Mouse (Mus musculus): Measurements from ENCODE around the gene Filip1l. TPM values are rescaled to one million over a fixed set of nuclear protein-coding genes. Genes with fewer than 3 reads are reported as not detected.

Filip1l gene
- polyA plus RNA-seq, 1 experiment = 4.3 TPM

- WGBS = 25% methylated on average over 4 of the region's 4 CpGs
- H3K27ac ChIP-seq (ENCODE audit: control insufficient read depth, insufficient read depth, low read length) = no peak overlapping the region
These were observed 35.8 kb upstream of the Filip1l start for GRCm38 (mm10) chr16:57317127-57317526.

DNA sequence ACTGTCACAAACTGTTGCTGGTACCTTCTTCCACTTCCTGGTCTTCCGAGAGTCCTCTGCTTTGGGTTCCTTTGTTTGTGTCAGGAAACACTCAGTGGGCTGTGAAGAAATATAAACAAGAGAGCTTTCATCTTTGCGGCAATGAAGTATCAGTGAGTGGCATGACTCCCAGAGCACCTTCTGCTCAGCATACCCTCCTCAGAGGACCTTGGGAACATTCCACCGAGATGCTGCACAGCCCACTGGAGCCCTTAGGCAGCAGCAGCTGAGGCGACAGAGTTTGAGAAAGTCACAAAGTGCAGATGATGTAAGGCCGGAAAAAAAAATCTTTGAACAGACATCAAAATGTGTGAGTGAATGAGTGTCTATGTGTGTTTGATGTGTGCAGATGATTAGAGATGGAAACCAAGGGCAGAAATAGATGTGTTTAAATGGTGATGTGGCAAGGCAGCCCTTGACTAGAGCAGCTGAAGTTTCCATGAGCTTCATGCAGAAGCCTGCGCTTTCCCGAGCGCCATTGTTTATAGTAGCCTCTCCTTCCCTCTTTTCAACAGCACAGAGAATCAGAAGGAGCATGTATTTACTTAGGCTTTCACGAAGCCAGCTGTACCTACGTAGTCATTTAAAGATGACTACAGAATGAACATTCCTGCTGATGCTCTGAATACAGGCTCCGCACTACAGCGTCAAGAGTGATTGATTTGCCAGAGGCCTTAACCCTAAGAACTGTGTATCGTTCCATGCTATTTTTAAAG is 34.8 kb upstream of the Filip1l start:
- WGBS = 80% methylated on average over 13 of the region's 13 CpGs
- no peak for DNase-seq
- H3K27ac ChIP-seq (ENCODE audit: control insufficient read depth, insufficient read depth, low read length) = no peak overlapping the region

More at GRCm38 (mm10) chr16:57317127-57317526, 35.8 kb upstream of the Filip1l start:
- Histone ChIP-seq H3K36me3 (ENCODE audit: control insufficient read depth, insufficient read depth, low read length) (no peaks in the 10 kb centered on the region), H3K27me3 (ENCODE audit: control insufficient read depth, insufficient read depth, low read length) (no peaks in the 10 kb centered on the region), H3K4me3 (ENCODE audit: control insufficient read depth, insufficient read depth, low read length) (no peak overlapping the region), H3K4me1 (replicated peaks; ENCODE audit: control insufficient read depth, insufficient read depth, low read length) (peaks cover 8% of the 10 kb centered on the region)
- TF ChIP-seq POLR2A (IDR thresholded peaks at IDR 0.05; ENCODE audit: control insufficient read depth, extremely low read depth, insufficient read depth, low read length, poor library complexity) = no peak
- no peak for TF ChIP-seq CTCF (IDR thresholded peaks at IDR 0.05; ENCODE audit: borderline replicate concordance, control insufficient read depth, extremely low read depth, insufficient read depth, low read length, poor library complexity)
- DNase-seq = no peak

GRCm38 (mm10) chr16:57318637-57319125 is 34.2 kb upstream of the Filip1l start:
- WGBS = 90% methylated on average over 8 of the region's 8 CpGs
- Histone ChIP-seq H3K27me3 (ENCODE audit: control insufficient read depth, insufficient read depth, low read length) (no peaks in the 10 kb centered on the region), H3K4me1 (replicated peaks; ENCODE audit: control insufficient read depth, insufficient read depth, low read length) (peaks cover 8% of the 10 kb centered on the region), H3K27ac (ENCODE audit: control insufficient read depth, insufficient read depth, low read length) (no peak overlapping the region), H3K4me3 (ENCODE audit: control insufficient read depth, insufficient read depth, low read length) (no peak overlapping the region), H3K36me3 (ENCODE audit: control insufficient read depth, insufficient read depth, low read length) (no peaks in the 10 kb centered on the region)
- TF ChIP-seq POLR2A (IDR thresholded peaks at IDR 0.05; ENCODE audit: control insufficient read depth, extremely low read depth, insufficient read depth, low read length, poor library complexity) (no peak), CTCF (IDR thresholded peaks at IDR 0.05; ENCODE audit: borderline replicate concordance, control insufficient read depth, extremely low read depth, insufficient read depth, low read length, poor library complexity) (no peak)
- DNase-seq = no peak

More for the DNA sequence above, 34.8 kb upstream of the Filip1l start:
- TF ChIP-seq POLR2A (IDR thresholded peaks at IDR 0.05; ENCODE audit: control insufficient read depth, extremely low read depth, insufficient read depth, low read length, poor library complexity) (no peak), CTCF (IDR thresholded peaks at IDR 0.05; ENCODE audit: borderline replicate concordance, control insufficient read depth, extremely low read depth, insufficient read depth, low read length, poor library complexity) (no peak)
- H3K36me3 ChIP-seq (ENCODE audit: control insufficient read depth, insufficient read depth, low read length) = no peaks in the 10 kb centered on the region
- H3K4me3 ChIP-seq (ENCODE audit: control insufficient read depth, insufficient read depth, low read length) = no peak overlapping the region
- peaks cover 8% of the 10 kb centered on the region for H3K4me1 ChIP-seq (replicated peaks; ENCODE audit: control insufficient read depth, insufficient read depth, low read length)
- H3K27me3 ChIP-seq (ENCODE audit: control insufficient read depth, insufficient read depth, low read length) = no peaks in the 10 kb centered on the region

- no peaks in the 10 kb centered on the region for H3K27me3 ChIP-seq (ENCODE audit: control insufficient read depth, insufficient read depth, low read length)
- no peak for TF ChIP-seq POLR2A (IDR thresholded peaks at IDR 0.05; ENCODE audit: control insufficient read depth, extremely low read depth, insufficient read depth, low read length, poor library complexity)
- TF ChIP-seq CTCF (IDR thresholded peaks at IDR 0.05; ENCODE audit: borderline replicate concordance, control insufficient read depth, extremely low read depth, insufficient read depth, low read length, poor library complexity) = no peak
- H3K27ac ChIP-seq (ENCODE audit: control insufficient read depth, insufficient read depth, low read length) = peak overlapping the region; percentile 57; the same call in 1 of the 2 replicates
- no peak overlapping the region for H3K4me3 ChIP-seq (ENCODE audit: control insufficient read depth, insufficient read depth, low read length)
- WGBS = 62% methylated on average over 7 of the region's 7 CpGs
- DNase-seq = no peak
- peaks cover 8% of the 10 kb centered on the region for H3K4me1 ChIP-seq (replicated peaks; ENCODE audit: control insufficient read depth, insufficient read depth, low read length)
- H3K36me3 ChIP-seq (ENCODE audit: control insufficient read depth, insufficient read depth, low read length) = no peaks in the 10 kb centered on the region
These were observed 33.4 kb upstream of the Filip1l start for GRCm38 (mm10) chr16:57319284-57320124.

GRCm38 (mm10) chr16:57326996-57327395 is 25.9 kb upstream of the Filip1l start:
- no peak overlapping the region for H3K4me3 ChIP-seq (ENCODE audit: control insufficient read depth, insufficient read depth, low read length)
- peaks cover 2% of the 10 kb centered on the region; the same call in 1 of the 2 replicates for H3K4me1 ChIP-seq (replicated peaks; ENCODE audit: control insufficient read depth, insufficient read depth, low read length)
- 89% methylated on average over 7 of the region's 7 CpGs for WGBS
- no peak overlapping the region for H3K27ac ChIP-seq (ENCODE audit: control insufficient read depth, insufficient read depth, low read length)
- H3K27me3 ChIP-seq (ENCODE audit: control insufficient read depth, insufficient read depth, low read length) = no peaks in the 10 kb centered on the region
- TF ChIP-seq CTCF (IDR thresholded peaks at IDR 0.05; ENCODE audit: borderline replicate concordance, control insufficient read depth, extremely low read depth, insufficient read depth, low read length, poor library complexity) (no peak), POLR2A (IDR thresholded peaks at IDR 0.05; ENCODE audit: control insufficient read depth, extremely low read depth, insufficient read depth, low read length, poor library complexity) (no peak)
- no peaks in the 10 kb centered on the region for H3K36me3 ChIP-seq (ENCODE audit: control insufficient read depth, insufficient read depth, low read length)
- no peak for DNase-seq

- no peak overlapping the region for H3K27ac ChIP-seq (ENCODE audit: control insufficient read depth, insufficient read depth, low read length)
- TF ChIP-seq CTCF (IDR thresholded peaks at IDR 0.05; ENCODE audit: borderline replicate concordance, control insufficient read depth, extremely low read depth, insufficient read depth, low read length, poor library complexity) (no peak), POLR2A (IDR thresholded peaks at IDR 0.05; ENCODE audit: control insufficient read depth, extremely low read depth, insufficient read depth, low read length, poor library complexity) (no peak)
- no peaks in the 10 kb centered on the region for H3K27me3 ChIP-seq (ENCODE audit: control insufficient read depth, insufficient read depth, low read length)
- 50% methylated on average over 8 of the region's 8 CpGs for WGBS
- H3K4me3 ChIP-seq (ENCODE audit: control insufficient read depth, insufficient read depth, low read length) = no peak overlapping the region
- DNase-seq = no peak
- H3K4me1 ChIP-seq (replicated peaks; ENCODE audit: control insufficient read depth, insufficient read depth, low read length) = peaks cover 2% of the 10 kb centered on the region; the same call in 1 of the 2 replicates
- H3K36me3 ChIP-seq (ENCODE audit: control insufficient read depth, insufficient read depth, low read length) = no peaks in the 10 kb centered on the region
These were observed 23.9 kb upstream of the Filip1l start for GRCm38 (mm10) chr16:57329028-57329427.
